Mouse (Mus musculus) adrenal gland, postnatal 25 days (tissue): Measurements from ENCODE around the gene Ppp1r12b. TPM values are rescaled to one million over a fixed set of nuclear protein-coding genes. Genes with fewer than 3 reads are reported as not detected.

Experiments
- DNase-seq: peaks from one replicate; pipeline ENCODE4 v3.0.0; 2021; ENCODE audit warnings: mixed read lengths
- total RNA-seq: library from RNA; stranded (reverse); gene quantifications from 2 replicates; pipeline ENCODE4 v1.2.3, GENCODE M21; 2021

Ppp1r12b gene
- total RNA-seq, 1 experiment from 2014 or later = 15.2 TPM

DNA sequence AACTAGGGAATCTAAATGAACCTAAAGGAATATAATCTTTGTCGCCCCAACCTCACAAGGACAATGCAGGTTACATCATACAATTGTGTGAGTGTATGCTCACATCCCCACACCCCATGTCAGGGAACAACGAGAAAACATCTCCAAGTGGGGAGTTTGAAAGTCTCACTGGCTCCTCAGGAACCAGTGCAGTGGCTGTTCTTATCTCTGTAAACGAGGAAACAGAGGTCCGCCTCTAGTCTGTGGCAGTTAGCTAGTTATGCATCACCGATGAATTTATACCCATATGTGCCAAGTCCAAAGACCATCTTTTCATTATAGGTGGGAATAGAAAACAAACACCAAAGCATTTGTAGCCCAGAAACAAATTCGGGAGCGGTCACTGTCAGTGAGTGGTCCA lies 194.2 kb downstream of the Ppp1r12b start:
- DNase-seq = no peak

DNA sequence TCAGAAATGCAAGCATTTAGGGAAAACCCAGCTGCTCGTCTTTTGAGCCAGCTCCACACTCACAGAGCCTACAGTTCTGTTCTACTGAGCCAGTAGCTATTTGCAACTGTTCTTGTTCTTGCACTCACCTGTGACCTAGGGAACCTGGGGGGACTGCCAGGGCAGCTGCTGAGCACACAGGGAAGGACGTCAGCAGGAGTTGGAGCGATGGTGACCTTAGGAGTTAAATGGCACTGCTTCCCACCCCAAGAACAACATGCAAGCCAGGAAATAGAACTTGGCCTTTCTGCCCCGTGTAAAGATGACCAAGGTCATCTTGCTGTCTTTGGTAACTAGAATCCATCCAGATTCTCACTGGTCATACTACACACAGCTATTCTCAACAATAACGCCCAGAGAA lies 195.1 kb downstream of the Ppp1r12b start:
- DNase-seq = no peak

DNA sequence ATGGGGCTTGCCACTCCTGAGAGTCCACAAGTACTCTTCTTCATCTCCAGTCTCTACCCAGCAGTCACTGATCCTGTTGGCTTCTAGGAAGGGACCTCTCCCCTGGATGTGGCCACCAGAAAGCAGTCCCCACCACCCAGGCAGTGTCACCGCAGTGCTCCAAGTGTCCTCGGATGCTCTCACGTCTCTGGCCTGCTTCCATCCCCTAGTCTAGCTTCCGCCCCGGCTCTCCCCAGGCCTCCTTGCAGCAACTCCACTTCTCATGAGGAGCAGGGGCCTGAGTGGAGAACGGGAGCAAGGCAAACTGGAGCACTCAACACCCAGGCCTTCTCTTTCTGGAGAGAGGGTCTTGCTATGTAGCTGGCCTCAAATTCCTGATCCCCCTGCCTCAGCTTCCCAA lies 196.6 kb downstream of the Ppp1r12b start:
- DNase-seq = no peak

DNA sequence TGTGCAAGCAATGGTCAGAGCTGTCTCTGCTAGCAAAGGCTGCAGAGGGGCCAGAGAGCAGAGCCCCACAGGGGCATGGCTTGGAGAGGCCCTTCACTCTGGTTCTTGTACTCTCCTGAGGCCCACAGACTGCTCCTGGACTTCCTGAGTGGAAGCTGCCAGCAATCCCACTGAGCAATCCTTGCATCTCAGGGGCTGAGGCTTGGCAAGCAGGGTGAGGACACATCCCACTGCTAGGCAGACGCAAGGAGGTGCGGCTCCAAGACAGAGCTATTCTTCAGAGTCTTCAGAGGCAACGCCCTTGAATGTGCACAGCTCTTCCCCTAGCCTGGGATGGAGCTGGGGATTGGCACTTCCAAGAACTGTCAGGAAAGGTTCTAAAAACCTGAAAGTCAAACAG lies 198.5 kb downstream of the Ppp1r12b start:
- no peak for DNase-seq

DNA sequence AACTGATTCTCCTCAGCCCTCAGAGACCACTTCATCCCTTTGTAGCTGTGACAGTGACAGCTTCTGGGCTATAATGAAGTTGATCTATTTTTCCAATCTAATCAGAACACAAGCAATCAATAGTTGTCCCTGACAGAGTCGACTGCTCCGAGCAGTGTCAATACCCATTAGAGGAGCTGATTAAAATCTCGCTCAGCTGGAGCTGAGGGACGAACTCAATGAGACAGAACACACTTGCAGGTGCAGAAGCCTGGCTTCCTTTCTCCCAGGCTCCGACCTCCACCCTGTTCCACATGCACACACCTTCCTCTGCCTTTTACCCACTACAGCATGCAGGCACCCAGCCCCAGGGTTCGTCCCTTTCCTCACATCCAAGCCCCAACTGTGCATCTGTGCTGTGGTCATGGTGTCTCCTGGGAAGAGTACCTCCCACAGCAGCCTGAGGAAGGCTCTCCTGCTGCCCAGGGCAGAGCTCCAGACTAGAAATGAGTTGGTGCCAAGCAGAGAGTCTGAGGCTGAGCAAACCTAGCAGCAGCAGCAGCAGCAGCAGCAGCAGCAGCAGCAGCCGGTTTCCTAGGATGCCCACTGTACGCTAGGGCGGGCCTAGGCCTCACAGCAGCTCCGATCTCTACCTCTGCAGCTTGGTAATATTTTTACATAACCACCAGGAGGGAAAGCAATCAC lies 199.4 kb downstream of the Ppp1r12b start:
- DNase-seq = no peak

DNA sequence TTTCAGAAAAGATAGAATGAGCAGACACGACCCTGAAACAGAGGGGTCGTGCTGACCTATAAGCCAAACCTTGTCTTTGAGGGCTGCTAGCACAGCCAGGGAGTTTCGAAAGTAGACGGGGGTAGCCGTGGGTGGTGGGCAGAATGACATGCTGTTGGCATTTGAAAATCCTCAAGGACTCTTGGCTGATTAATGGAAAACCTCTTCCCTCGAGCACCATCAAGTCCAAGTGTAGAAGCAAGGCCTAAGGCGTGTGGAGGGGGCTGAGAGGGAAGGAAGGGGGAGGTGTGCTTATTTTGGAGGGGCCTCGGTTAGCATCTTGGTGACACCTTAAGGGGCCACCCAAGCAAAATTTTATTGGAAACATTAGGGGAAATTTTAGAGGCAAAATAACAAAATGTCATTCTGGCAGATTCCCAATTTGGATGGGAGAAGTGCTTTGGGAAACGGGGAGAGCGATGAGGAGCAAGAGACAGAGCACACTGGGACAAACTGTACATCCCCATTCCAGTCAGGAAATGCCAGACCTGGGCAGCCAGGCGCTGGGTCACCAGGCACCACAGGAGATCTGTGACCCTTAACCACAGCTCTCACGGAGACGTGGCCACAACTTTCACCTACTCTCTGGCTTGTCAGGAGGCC lies 200.1 kb downstream of the Ppp1r12b start:
- peak; percentile 26 for DNase-seq

DNA sequence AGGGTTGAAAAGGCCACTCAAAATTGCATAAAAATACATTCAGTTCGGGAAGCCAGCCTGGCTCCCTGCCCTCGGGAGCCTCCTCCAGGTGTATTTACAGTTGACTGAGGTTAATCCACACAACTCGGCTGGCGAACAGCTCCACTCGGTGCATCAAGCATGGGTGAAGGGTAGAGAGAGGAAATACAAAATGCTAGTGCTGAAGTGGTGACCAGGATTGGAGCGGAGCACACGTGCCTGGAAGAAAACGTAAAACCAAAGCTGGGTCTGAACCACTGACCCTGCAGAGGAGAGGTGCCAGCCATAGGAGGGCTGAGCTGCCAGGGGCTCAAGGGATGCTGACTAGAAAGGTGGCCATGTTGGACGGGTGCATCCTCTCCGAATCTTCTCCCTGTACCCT lies 200.9 kb downstream of the Ppp1r12b start:
- no peak for DNase-seq

DNA sequence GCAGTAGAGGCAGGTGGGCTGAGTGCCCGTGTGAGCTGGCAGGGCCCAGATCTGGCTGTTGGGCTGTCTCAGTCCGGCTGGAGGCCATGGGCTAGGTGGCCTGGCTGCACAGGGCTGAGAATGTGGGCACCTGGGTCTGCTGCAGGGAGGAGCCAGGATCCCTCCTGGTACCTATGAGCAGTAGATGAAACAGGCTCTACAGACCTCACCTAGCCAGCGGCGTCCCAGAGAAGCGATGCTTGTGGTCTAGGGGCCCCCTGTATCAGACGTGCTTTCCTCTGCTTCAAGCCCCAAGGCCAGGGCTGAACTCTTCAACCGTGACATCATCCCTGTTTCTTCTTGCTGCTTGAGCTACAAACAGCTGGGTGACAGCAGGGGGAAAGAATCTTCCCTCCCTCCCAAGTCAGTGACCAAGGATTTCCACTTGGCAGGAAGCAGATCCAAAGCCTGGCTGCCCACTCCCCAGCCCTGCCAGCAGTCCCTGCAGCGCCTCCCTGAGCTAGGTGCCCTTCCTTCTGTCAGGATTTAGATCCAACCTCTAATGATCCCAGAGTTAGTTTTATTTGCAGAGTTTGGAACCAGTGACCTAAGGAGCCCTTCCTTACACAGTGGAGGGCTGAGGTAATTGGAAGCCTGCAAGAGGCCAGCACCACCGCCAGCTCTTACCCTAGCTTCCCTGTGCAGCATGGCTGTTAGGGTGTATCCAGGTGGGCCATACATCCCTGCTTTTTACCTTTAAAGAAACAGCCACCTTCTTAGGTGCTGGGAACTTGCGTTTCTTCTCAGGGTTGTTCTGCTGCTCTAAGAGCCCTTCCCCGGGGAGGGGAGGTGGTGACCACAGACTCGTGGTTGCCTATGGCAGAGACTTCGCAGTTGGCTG lies 201.8 kb downstream of the Ppp1r12b start:
- peak; percentile 28 for DNase-seq

DNA sequence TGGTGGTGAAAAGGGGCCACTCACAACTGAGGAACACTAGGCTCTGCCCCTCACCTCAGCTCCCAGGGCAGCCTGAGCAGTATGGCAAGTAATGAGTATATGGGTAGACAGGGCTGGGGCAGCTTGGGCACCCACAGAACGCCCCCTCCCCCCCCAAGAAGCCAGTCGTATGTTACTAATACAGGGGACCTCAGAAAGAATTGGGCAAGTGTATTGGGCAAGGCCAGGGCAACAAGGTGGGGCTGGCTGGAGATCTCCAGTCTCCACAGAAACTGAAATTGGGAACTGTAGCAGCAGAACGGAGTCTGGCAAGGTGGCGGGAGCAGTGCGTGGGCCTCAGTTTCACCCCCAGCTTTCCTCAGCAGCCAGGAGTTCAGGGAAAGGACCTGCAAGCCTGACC lies 203.3 kb downstream of the Ppp1r12b start:
- no peak for DNase-seq

DNA sequence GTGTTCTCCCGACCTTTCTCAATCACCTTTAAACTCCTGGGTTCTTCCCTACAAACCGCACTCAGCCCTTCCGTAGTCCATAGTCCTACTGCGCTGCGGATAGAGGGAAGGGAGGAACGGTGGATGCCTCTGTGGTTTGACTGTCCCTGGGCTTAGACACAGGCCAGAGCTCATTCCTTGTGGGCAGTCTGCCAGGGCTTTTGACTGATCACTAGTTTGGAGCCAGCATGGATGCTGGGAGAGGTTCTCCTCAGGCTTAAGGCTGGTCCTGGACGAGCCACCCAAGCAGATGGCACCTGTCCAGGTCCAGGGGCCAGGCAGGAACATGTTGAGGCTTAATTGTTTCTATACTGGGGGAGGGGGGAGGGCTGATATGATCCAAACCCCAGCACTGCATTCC lies 205.9 kb downstream of the Ppp1r12b start:
- peak; percentile 55 for DNase-seq

DNA sequence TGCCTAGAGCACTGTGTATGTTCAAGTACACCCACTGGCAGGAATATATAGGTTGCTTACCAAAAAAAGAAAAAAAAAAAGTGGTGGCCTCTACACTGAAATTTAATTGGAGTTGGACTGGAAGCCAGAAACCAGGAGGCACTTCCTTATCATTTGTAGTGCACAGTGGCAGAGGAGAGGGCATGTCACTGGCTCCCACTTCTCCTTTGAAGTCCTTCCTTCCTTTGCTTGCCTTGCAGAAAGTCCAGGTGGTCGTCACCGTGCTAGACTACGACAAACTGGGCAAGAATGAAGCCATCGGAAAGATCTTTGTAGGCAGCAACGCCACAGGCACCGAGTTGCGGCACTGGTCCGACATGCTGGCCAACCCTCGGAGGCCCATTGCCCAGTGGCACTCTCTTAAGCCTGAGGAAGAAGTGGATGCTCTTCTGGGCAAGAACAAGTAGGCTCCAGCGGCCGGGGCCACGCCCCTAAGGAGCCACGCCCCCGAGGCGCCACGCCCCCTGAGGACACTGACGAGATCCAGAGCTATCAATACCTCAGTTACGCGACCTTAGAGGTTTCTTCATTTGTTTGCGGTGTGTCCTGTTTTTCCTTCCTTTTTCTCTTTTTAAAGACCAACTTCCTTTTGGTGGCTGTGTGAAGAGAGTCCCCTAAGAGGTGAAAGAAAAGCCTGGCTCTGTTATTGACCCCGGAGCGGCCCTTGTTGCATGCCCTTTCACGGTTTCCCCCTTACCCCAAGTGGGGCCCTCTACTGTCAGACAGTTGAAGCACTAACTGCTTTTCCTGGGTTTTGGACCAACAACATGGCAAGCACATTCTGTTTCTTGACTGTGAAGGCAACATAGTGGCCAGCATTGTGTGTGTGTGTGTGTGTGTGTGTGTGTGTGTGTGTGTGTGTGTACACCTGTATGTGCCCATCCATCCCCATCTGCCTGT lies 208.2 kb downstream of the Ppp1r12b start:
- DNase-seq = peak; percentile 56

DNA sequence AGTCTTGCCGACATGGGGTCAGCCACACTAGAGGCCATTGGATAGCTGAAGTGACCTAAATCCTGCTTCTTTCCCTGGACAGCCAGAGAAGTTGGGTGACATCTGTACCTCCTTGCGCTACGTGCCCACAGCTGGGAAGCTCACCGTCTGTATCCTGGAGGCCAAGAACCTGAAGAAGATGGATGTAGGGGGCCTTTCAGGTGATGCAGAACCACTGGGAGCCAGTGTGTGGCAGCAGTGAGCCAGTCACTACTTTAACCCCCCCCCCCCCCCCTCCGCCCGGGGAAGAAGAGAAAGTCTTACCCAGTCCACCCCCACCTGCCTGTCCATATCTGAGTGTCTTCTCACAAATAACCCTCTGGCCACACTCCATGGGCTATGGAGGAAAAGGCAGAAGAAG lies 210.1 kb downstream of the Ppp1r12b start:
- no peak for DNase-seq

DNA sequence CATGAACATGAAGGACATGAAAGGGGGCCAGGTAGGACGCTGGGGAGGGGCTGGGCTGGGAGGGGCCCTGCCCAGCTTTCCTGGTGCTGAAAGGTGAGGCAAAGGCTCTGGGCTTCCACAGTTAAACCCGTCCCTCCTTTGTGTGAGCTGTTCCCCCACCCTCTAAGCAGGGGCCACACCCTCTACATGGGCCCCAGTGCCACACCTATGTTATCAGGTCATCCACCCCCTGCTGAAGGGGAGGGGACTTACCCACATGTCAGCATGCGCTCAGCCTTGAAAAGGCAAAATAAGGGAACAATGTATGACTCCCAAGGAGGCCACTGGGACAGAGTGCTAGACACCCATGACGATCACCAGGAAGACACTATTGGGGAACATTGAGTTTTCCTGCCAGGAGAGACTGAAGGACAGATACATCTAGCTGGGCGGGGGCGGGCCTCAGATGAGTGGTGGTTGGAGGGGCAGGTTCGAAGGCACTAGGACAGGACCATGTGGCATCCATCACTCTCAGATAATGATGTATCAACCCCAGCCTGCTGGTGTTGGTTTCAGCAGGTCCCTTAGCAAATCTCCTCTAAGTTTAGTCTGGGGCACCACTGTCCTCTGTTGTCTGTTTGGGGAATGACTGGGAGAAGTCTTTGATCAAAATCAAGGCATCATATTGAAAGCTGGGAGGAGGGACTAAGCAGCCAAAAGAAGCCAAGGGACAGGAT lies 213.6 kb downstream of the Ppp1r12b start:
- DNase-seq = no peak

DNA sequence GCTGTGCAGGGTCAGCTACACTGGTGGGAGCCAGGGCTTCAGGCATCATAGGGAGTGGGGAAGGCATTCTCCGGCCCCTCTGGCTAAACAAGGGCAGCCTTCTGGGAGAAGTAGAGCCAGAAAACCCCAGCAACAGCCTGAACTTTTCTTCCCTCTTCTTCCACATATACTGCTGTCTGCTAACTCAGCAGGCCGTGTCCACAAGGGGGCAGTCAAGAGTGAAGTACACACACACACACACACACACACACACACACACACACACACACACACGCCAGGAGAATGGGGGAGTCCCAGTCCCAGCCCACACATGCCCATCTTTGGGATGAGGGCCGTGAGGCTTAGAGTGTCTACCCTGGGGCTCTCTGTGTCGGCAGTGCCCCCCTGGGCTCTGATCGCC lies 214.3 kb downstream of the Ppp1r12b start:
- no peak for DNase-seq

DNA sequence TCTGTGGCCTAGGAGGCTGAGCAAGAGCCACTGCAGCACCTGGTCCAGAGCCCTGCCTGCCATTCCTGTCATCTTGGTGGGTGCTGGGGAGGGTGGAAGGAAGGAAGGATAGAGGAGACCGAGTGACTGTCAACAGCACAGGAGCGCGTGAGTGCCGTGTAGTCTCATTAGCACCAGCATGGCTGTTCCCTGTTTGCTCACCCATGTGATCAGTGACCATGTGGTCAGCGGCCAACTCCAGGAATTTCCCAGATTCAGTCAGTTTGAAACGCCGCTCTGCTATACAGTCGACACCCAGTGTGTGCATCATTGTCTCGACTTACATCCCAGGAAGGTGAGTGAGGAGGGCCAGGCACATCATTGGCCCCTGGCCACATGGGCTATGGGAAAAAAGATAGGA lies 218.3 kb downstream of the Ppp1r12b start:
- no peak for DNase-seq

DNA sequence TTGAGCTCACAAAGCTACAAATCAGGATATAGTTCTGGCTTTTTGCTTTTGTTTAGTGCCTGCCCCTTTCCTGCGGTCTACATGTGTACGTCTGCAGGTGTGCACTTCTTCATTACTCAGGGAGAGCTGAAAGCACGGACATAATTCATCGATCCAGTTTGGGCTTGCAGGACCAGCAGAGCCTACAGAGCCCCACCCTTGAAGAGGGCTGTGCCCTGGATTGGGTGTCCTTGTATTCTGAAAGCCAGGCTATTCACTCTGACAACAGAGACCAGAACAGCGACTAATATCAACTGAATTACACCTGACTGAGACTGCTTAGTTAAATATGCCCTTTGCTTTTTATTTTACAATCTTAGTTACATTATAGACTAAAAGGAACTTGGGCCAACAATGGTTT lies 222.1 kb downstream of the Ppp1r12b start:
- no peak for DNase-seq

DNA sequence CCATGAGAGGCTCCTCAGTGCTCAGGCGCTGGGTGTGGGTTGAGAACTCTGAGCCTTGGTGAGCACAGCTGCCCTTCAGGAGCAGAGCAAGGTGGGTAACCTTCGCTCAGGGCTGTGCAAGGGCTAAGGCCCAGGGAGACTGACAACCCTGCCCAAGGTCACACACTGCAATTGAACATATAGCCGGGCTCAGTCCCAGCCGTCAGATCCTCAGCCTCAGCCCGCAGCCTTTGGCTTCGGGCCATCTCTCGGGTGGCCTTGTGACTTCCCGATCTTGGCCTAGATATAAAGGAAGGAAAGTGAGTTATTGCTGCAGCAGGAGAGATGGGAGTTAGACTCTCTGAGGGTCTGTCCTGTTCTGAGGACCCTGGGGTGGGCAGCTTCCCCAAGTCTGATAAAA lies 228.5 kb downstream of the Ppp1r12b start:
- DNase-seq = peak; percentile 76

DNA sequence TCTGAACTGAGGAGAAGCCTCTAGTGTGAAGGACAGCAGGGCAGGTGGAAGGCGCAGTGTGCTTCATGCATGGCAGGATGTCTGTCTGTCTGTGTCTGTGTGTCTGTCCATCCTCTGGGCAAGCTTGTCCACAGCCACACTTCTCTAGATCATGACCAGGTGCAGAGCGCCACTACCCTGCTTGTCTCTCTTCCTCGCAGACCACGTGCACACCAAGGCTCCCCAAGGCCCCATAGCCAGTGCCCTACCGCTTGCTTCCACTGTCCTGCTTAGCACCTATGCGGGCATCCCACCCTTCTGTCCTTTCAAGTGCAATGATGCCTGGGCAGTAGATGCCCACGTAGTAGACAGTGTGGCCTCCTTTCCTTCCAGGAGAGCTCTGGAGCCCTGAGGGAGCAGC lies 229.3 kb downstream of the Ppp1r12b start:
- no peak for DNase-seq

DNA sequence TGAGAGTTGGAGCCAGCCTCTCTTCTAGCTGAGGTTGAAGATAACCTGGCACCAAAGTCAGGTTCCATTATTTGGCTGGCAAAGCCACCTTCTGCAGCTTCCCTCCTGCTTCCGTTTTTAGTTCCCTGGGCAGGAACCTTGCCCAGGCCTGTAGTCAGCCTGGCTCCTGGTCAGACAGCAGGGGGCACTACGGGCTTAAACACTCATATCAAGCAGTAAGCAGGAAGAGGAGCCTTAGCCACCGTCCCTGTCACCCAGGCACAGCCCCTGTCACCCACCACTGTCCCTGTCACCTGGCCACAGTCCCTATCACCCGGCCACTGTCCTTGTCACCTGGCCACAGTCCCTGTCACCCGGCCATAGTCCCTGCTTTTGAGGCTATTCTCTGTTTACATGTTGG lies 230.5 kb downstream of the Ppp1r12b start:
- DNase-seq = peak; percentile 53

DNA sequence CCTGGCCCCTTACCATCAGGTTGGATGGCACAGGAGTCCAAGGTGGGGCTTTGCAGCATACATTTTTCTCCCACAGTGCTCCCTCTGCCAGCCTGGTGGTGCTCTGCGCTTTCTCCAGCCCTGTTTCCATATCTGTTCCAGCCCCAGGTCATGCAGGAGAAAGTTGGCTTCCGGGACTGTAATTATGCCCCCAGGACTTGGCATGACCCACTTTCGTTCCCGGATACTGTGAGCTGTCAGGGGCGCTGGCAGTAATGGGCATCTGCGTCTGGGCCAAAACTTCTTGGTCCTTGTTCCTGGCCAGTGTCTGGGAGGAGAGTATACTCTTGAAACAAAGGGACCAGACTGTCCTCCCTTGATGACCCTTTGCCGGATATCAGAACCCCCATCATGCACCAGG lies 232.9 kb downstream of the Ppp1r12b start:
- no peak for DNase-seq

DNA sequence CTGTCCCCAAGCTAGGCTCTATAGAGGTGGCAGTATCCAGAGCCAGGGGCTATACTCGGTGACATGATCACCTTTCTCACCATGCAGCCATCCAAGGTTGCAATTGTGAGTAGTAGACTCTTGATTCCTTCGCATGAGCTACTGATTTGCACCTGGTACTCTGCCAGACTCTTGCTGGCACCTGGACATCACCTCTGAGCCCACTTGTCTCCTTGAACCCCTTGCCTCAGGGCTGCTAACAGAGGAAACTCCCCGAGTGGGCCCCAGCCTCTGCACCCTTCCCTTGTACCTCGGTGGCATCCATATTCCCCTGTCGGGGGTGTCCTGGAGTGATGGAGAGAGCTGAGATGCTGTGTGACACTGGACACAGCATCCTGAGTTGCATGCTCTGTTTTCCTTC lies 234.3 kb downstream of the Ppp1r12b start:
- no peak for DNase-seq
